Mouse (Mus musculus): ENCODE data around the gene Tarm1.

DNA sequence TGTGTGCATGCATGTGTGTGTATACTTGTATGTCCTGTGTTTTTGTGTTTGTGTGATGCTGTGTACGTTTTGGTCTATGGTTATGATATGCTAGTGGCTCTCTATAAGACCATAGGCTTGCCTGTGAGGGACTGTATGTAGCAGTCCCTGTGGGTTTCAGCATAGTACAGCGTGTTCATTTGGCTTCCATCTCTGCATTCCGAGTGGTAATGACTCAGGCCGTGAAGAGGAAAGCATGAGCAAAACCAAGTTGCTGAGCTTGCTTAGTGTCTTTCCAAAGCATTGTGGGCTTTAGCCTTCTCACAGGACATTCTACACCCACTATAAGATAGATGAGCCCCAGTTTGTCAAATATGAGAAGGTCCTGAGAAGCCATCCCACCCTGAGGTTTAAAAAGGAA is 39.1 kb downstream of the Tarm1 start:
- TF ChIP-seq POLR2A (IDR thresholded peaks at IDR 0.05; ENCODE audit: low read depth, low read length), result no peak
- no peak for TF ChIP-seq TBP (conservative IDR thresholded peaks at IDR 0.05; ENCODE audit: low read depth, low read length)
- no peak for TF ChIP-seq ZC3H11A (IDR thresholded peaks at IDR 0.05; ENCODE audit: low read depth, low read length)
- TF ChIP-seq CTCF (conservative IDR thresholded peaks at IDR 0.05 in 1 of 2, IDR thresholded peaks at IDR 0.05 in 1 of 2; ENCODE audit: low read depth in 2 of 2, low read length in 2 of 2), result no peak
- no peak for TF ChIP-seq UBTF (IDR thresholded peaks at IDR 0.05; ENCODE audit: low read depth, low read length)
- no peak for TF ChIP-seq E2F4 (IDR thresholded peaks at IDR 0.05; ENCODE audit: insufficient replicate concordance, low read depth, low read length)
- no peak for TF ChIP-seq NRF1 (IDR thresholded peaks at IDR 0.05; ENCODE audit: low read depth, low read length)
- TF ChIP-seq ZNF384 (IDR thresholded peaks at IDR 0.05; ENCODE audit: low read depth, low read length), result no peak
- no peak for TF ChIP-seq EP300 (IDR thresholded peaks at IDR 0.05; ENCODE audit: low read length)
- TF ChIP-seq TCF12 (IDR thresholded peaks at IDR 0.05; ENCODE audit: low read depth, low read length), result no peak
- no peak for TF ChIP-seq CHD2 (IDR thresholded peaks at IDR 0.05; ENCODE audit: low read length)
- no peak for TF ChIP-seq JUND (conservative IDR thresholded peaks at IDR 0.05; ENCODE audit: low read depth, low read length)
